Mouse (Mus musculus) hindbrain, embryonic 16.5 days (tissue): ENCODE data around the gene Aars. TPM values are rescaled to one million over a fixed set of nuclear protein-coding genes. Genes with fewer than 3 reads are reported as not detected.
"Not testable (repeated sequence)": the region's sequence is repeated elsewhere in the genome, so short reads cannot be mapped to it uniquely, and the experiment has no call there.

ENCODE experiments used
- ATAC-seq: fragments of 200-750 bp; cut with Nextera tagmentation; 2 replicates; pipeline ENCODE4 v1.8.0; 2017; ENCODE audit warnings: moderate TSS enrichment, moderate library complexity
- H3K27ac ChIP-seq: fragments of 300-500 bp; sonication (generic); 2 replicates; pipeline ENCODE4 v1.5.1; 2014; ENCODE audit warnings: low read depth, mild to moderate bottlenecking, control low read depth, low read length, moderate library complexity
- H3K27me3 ChIP-seq: fragments of 300-500 bp; sonication (generic); replicated peaks from 2 replicates; pipeline ENCODE4 v1.6.1; 2014; ENCODE audit warnings: low read length; ENCODE audit not compliant: control insufficient read depth, insufficient read depth
- H3K36me3 ChIP-seq: fragments of 300-500 bp; sonication (generic); 2 replicates; pipeline ENCODE4 v1.6.1; 2014; ENCODE audit warnings: mild to moderate bottlenecking, low read length, moderate library complexity, mixed read lengths; ENCODE audit not compliant: control insufficient read depth, insufficient read depth
- H3K4me1 ChIP-seq: fragments of 300-500 bp; sonication (generic); 2 replicates; pipeline ENCODE4 v1.6.1; 2014; ENCODE audit warnings: low read depth, low read length; ENCODE audit not compliant: control insufficient read depth, insufficient read depth
- H3K4me2 ChIP-seq: fragments of 300-500 bp; sonication (generic); 2 replicates; pipeline ENCODE4 v1.6.1; 2014; ENCODE audit warnings: mild to moderate bottlenecking, low read length, control low read depth, moderate library complexity
- H3K4me3 ChIP-seq: fragments of 300-500 bp; sonication (generic); 2 replicates; pipeline ENCODE4 v1.5.1; 2014; ENCODE audit warnings: mild to moderate bottlenecking, low read length, control low read depth, moderate library complexity
- H3K9ac ChIP-seq: fragments of 300-500 bp; sonication (generic); 2 replicates; pipeline ENCODE4 v1.6.1; 2014; ENCODE audit warnings: low read depth, mild to moderate bottlenecking, control low read depth, low read length, moderate library complexity
- H3K9me3 ChIP-seq: fragments of 300-500 bp; sonication (generic); 2 replicates; pipeline ENCODE4 v1.6.1; 2014; ENCODE audit warnings: mild to moderate bottlenecking, low read length, moderate library complexity; ENCODE audit not compliant: control insufficient read depth
- WGBS: fragments of 180-500 bp; shearing (Covaris S2); extraction: QIAGEN DNeasy Blood & Tissue Kit; methylation state at CpG from one replicate; pipeline ENCODE4 v1.1.7; 2014; 5-methylcytosine and 5-hydroxymethylcytosine counted together
- microRNA-seq: library from miRNA; unstranded; fragments of <30 nt; microRNA quantifications from one replicate; pipeline ENCODE4, GENCODE M21; 2017
- polyA plus RNA-seq: library from polyadenylated mRNA; unstranded; fragments of >200 nt; fragmentation: Nextera tagmentation; extraction: Ambion mirVana; gene quantifications from 2 replicates; pipeline ENCODE4 v1.2.1, GENCODE M21; 2015

Gene Aars
- polyA plus RNA-seq, 1 experiment from 2014 or later: 94.7 TPM

- not testable (repeated sequence) for H3K27ac ChIP-seq, H3K27me3 ChIP-seq, H3K4me2 ChIP-seq, H3K4me3 ChIP-seq, ATAC-seq, H3K36me3 ChIP-seq, H3K4me1 ChIP-seq, H3K9me3 ChIP-seq, H3K9ac ChIP-seq
- 95% methylated on average over 5 of the region's 5 CpGs for WGBS
These were observed 51.0 kb downstream of the Aars start for GRCm38 (mm10) chr8:111083936-111084335.

- H3K4me2 ChIP-seq: no peak overlapping the region
- ATAC-seq: no peak
- H3K4me3 ChIP-seq: no peak overlapping the region
- WGBS: 0% methylated on average over 2 of the region's 2 CpGs
- no peaks in the 10 kb centered on the region for H3K9me3 ChIP-seq
- no peak overlapping the region for H3K27ac ChIP-seq
- no peaks in the 10 kb centered on the region for H3K4me1 ChIP-seq
- no peak overlapping the region for H3K9ac ChIP-seq
- no peaks in the 10 kb centered on the region for H3K27me3 ChIP-seq
- no peaks in the 10 kb centered on the region for H3K36me3 ChIP-seq
These were observed 57.2 kb downstream of the Aars start for GRCm38 (mm10) chr8:111090126-111090525.

GRCm38 (mm10) chr8:111091706-111092105 lies 58.8 kb downstream of the Aars start:
- WGBS: 82% methylated on average over 7 of the region's 7 CpGs

GRCm38 (mm10) chr8:111092326-111092725 lies 59.4 kb downstream of the Aars start, which contains the start of gene Clec18a:
Gene Clec18a (minus strand): TSS chr8:111092426.
- H3K27ac ChIP-seq, H3K4me3 ChIP-seq, H3K4me2 ChIP-seq, H3K27me3 ChIP-seq, H3K4me1 ChIP-seq, H3K9ac ChIP-seq, H3K9me3 ChIP-seq, ATAC-seq, H3K36me3 ChIP-seq: not testable (repeated sequence)
- whole genome bisulfite sequencing: 93% methylated on average over 3 of the region's 6 CpGs

More at GRCm38 (mm10) chr8:111091706-111092105, 58.8 kb downstream of the Aars start:
- H3K9me3 ChIP-seq: no peaks in the 10 kb centered on the region
- H3K9ac ChIP-seq: no peak overlapping the region
- no peaks in the 10 kb centered on the region for H3K36me3 ChIP-seq
- H3K27ac ChIP-seq: no peak overlapping the region
- no peaks in the 10 kb centered on the region for H3K27me3 ChIP-seq
- H3K4me2 ChIP-seq: no peak overlapping the region
- H3K4me1 ChIP-seq: peaks cover 8% of the 10 kb centered on the region
- ATAC-seq: no peak
- no peak overlapping the region for H3K4me3 ChIP-seq

GRCm38 (mm10) chr8:111093865-111094718 lies 61.1 kb downstream of the Aars start, which contains the start of gene Pdpr:
Gene Pdpr (plus strand): TSS chr8:111094630.
- H3K27ac ChIP-seq: peak within 1 kb of the TSS; percentile 69; the same call in 1 of the 2 replicates
- peak within 1 kb of the TSS; percentile 65 for H3K4me3 ChIP-seq
- no peaks in the 10 kb centered on the region for H3K9me3 ChIP-seq
- WGBS: 7% methylated on average over 39 of the region's 72 CpGs
- peak within 1 kb of the TSS; percentile 76 for H3K4me2 ChIP-seq
- H3K9ac ChIP-seq: peak within 1 kb of the TSS; percentile 74
- no peaks in the 10 kb centered on the region for H3K36me3 ChIP-seq
- peak; percentile 94 for ATAC-seq
- peaks cover 8% of the 10 kb centered on the region for H3K4me1 ChIP-seq
- no peaks in the 10 kb centered on the region for H3K27me3 ChIP-seq

GRCm38 (mm10) chr8:111094719-111095302 lies 61.9 kb downstream of the Aars start:
- not testable (repeated sequence) for H3K27me3 ChIP-seq, H3K9me3 ChIP-seq, ATAC-seq, H3K4me1 ChIP-seq, H3K36me3 ChIP-seq
- WGBS: under 1% methylated on average over 42 of the region's 69 CpGs
- Histone ChIP-seq H3K4me3 (peak overlapping the region; percentile 65), H3K27ac (peak overlapping the region; percentile 56; the same call in 1 of the 2 replicates), H3K4me2 (peak overlapping the region; percentile 76), H3K9ac (peak overlapping the region; percentile 70)

Small RNA genes within 50 kb of the gene (microRNA-seq; reads per million reads assigned to microRNA genes)
- gene Gm24103 (not detected), gene Mir3473d (not detected)

Other genes with a start within 250 kb of the Aars start
- 7.7 and 8.8 TPM in 2 replicates for gene Il34, start 227.2 kb upstream of the Aars start, polyA plus RNA-seq
- 74.1 and 77.4 TPM in 2 replicates for gene Cog4, start 186.5 kb upstream of the Aars start, polyA plus RNA-seq
- 78.4 and 92.3 TPM in 2 replicates for gene Sf3b3, start 186.4 kb upstream of the Aars start, polyA plus RNA-seq
- 7.2 and 8.1 TPM in 2 replicates for gene Fuk, start 130.7 kb upstream of the Aars start, polyA plus RNA-seq
- gene St3gal2, start 113.2 kb upstream of the Aars start, polyA plus RNA-seq: 23.5 and 26.5 TPM in 2 replicates
- gene Ddx19a, start 35.3 kb upstream of the Aars start, polyA plus RNA-seq: 10.1 and 12.8 TPM in 2 replicates
- 6.7 and 6.9 TPM in 2 replicates for gene Ddx19b, start 1.4 kb upstream of the Aars start, polyA plus RNA-seq
- gene Exosc6, start 23.2 kb downstream of the Aars start, polyA plus RNA-seq: not detected in 2 replicates
- 0.49 and 0.65 TPM in 2 replicates for gene Clec18a, start 59.3 kb downstream of the Aars start, polyA plus RNA-seq
- gene Pdpr, start 61.5 kb downstream of the Aars start, polyA plus RNA-seq: 9.5 and 10.5 TPM in 2 replicates
- gene Glg1, start 226.1 kb downstream of the Aars start, polyA plus RNA-seq: 58.1 and 66.1 TPM in 2 replicates